ENCODE assay signal across 11 mouse cellular contexts in the genomic region with DNA sequence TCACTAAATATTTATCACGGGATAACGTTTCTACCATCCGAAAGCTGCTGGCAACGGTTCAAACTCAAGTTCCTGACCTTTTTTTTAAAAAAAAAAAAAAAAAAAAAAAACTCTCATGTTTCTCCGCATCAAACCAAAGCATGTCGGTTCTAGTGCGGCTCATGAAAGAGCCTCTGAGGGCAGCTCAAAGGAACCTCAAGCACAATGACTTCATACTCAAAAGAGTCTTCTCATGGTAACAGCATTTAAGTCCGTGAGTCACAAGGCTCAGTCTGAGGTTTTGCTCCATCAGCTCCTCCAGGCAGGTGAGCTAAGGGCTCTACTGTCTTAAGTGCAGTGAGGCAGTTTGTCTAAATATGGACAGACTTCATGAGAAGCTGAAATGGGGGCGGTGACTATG. TPM values are rescaled to one million over a fixed set of nuclear protein-coding genes. Genes with fewer than 3 reads are reported as not detected.
DNase-seq lines count a peak whose midpoint lies in the region; ATAC-seq lines count a peak whose summit lies in the region.
"Had no signal": no experiment of that assay in that cellular context is flagged by ENCODE, and none has a peak within 500 bp of the region (broad histone marks: within the 10 kb centered on the region; RNA-seq: fewer than 3 reads in every experiment).

No protein-coding gene starts in this region.

- H3K4me3 ChIP-seq in kidney, embryonic 16.5 days (ENCODE audit: low read length) = no peak overlapping the region
- no peak overlapping the region for H3K4me3 ChIP-seq in embryonic facial prominence, embryonic 12.5 days
- H3K4me3 ChIP-seq in heart, embryonic 12.5 days = no peak overlapping the region
- H3K4me3 ChIP-seq in midbrain, embryonic 16.5 days (ENCODE audit: low read depth, low read length) = no peak overlapping the region
- H3K4me3 ChIP-seq: midbrain, embryonic 10.5 days had no signal

- H3K9ac ChIP-seq in kidney, embryonic 16.5 days (replicated peaks; ENCODE audit: low read length) = no peak overlapping the region
- no peak overlapping the region for H3K9ac ChIP-seq in embryonic facial prominence, embryonic 12.5 days
- no peak overlapping the region for H3K9ac ChIP-seq in heart, embryonic 12.5 days
- no peak overlapping the region for H3K9ac ChIP-seq in midbrain, embryonic 16.5 days (ENCODE audit: low read depth, low read length)

- no peaks in the 10 kb centered on the region for H3K36me3 ChIP-seq in kidney, embryonic 16.5 days (ENCODE audit: insufficient read depth, low read length)
- H3K36me3 ChIP-seq in embryonic facial prominence, embryonic 12.5 days = no peaks in the 10 kb centered on the region
- no peaks in the 10 kb centered on the region for H3K36me3 ChIP-seq in heart, embryonic 12.5 days
- no peaks in the 10 kb centered on the region for H3K36me3 ChIP-seq in midbrain, embryonic 16.5 days (ENCODE audit: control insufficient read depth, insufficient read depth, low read length)
- H3K36me3 ChIP-seq: midbrain, embryonic 10.5 days had no signal

- H3K4me1 ChIP-seq in kidney, embryonic 16.5 days (ENCODE audit: insufficient read depth, low read length) = peaks cover 13% of the 10 kb centered on the region; the same call in 1 of the 2 replicates
- H3K4me1 ChIP-seq in embryonic facial prominence, embryonic 12.5 days = peaks cover 9% of the 10 kb centered on the region
- peaks cover 12% of the 10 kb centered on the region; the same call in 1 of the 2 replicates for H3K4me1 ChIP-seq in heart, embryonic 12.5 days (replicated peaks)
- peaks cover 2% of the 10 kb centered on the region; the same call in 1 of the 2 replicates for H3K4me1 ChIP-seq in midbrain, embryonic 16.5 days (ENCODE audit: control insufficient read depth, insufficient read depth, low read length)
- H3K4me1 ChIP-seq: midbrain, embryonic 10.5 days had no signal

- 22% methylated on average over 9 of the region's 9 CpGs for WGBS in kidney, embryonic 16.5 days
- 32% methylated on average over 9 of the region's 9 CpGs for WGBS in embryonic facial prominence, embryonic 12.5 days
- WGBS in heart, embryonic 12.5 days = 74% methylated on average over 9 of the region's 9 CpGs
- 45% methylated on average over 9 of the region's 9 CpGs for WGBS in midbrain, embryonic 16.5 days

- no peak overlapping the region for H3K4me2 ChIP-seq in kidney, embryonic 16.5 days (replicated peaks; ENCODE audit: low read depth, low read length)
- no peak overlapping the region for H3K4me2 ChIP-seq in embryonic facial prominence, embryonic 12.5 days (replicated peaks)
- H3K4me2 ChIP-seq in heart, embryonic 12.5 days = no peak overlapping the region
- no peak overlapping the region for H3K4me2 ChIP-seq in midbrain, embryonic 16.5 days (ENCODE audit: low read length)

- ATAC-seq in kidney, embryonic 16.5 days (ENCODE audit: low FRiP score, low TSS enrichment) = no peak; the same call in 1 of the 2 replicates
- no peak for ATAC-seq in embryonic facial prominence, embryonic 12.5 days (ENCODE audit: insufficient number of reproducible peaks, insufficient read depth, low FRiP score, low TSS enrichment)
- ATAC-seq in heart, embryonic 12.5 days (ENCODE audit: insufficient number of reproducible peaks, low FRiP score) = no peak
- no peak for ATAC-seq in midbrain, embryonic 16.5 days

- no peak for DNase-seq in kidney, postnatal 14 days
- peak; percentile 78 for DNase-seq in lung, postnatal 36 days
- peak; percentile 61 for DNase-seq in thymus, postnatal 14 days
- no peak for DNase-seq in right cerebral cortex, postnatal 14 days
- DNase-seq: cerebellum, adult 9-10 months; right cerebral cortex, adult 18-20 months had no signal

- H3K27me3 ChIP-seq in kidney, embryonic 16.5 days (ENCODE audit: insufficient read depth, low read length) = no peaks in the 10 kb centered on the region
- no peaks in the 10 kb centered on the region for H3K27me3 ChIP-seq in embryonic facial prominence, embryonic 12.5 days
- no peaks in the 10 kb centered on the region for H3K27me3 ChIP-seq in heart, embryonic 12.5 days (replicated peaks)
- no peaks in the 10 kb centered on the region for H3K27me3 ChIP-seq in midbrain, embryonic 16.5 days (ENCODE audit: control insufficient read depth, insufficient read depth, low read depth, low read length)

- 0 out of 2 replicates have a peak overlapping the region, but pooled peaks have one; percentile 23 for H3K27ac ChIP-seq in kidney, embryonic 16.5 days (ENCODE audit: low read length)
- H3K27ac ChIP-seq in embryonic facial prominence, embryonic 12.5 days = peak overlapping the region; percentile 31; the same call in 1 of the 2 replicates
- H3K27ac ChIP-seq in heart, embryonic 12.5 days (ENCODE audit: poor library complexity, severe bottlenecking) = no peak overlapping the region
- no peak overlapping the region for H3K27ac ChIP-seq in midbrain, embryonic 16.5 days (ENCODE audit: low read length)
- H3K27ac ChIP-seq: midbrain, embryonic 10.5 days had no signal

- no peaks in the 10 kb centered on the region for H3K9me3 ChIP-seq in kidney, embryonic 16.5 days (ENCODE audit: low read length)
- no peaks in the 10 kb centered on the region for H3K9me3 ChIP-seq in embryonic facial prominence, embryonic 12.5 days
- no peaks in the 10 kb centered on the region for H3K9me3 ChIP-seq in heart, embryonic 12.5 days (replicated peaks)
- H3K9me3 ChIP-seq in midbrain, embryonic 16.5 days (replicated peaks; ENCODE audit: control insufficient read depth, low read length, poor library complexity, severe bottlenecking) = no peaks in the 10 kb centered on the region
- H3K9me3 ChIP-seq: midbrain, embryonic 10.5 days had no signal

RNA-seq across cellular contexts. Expression of a gene that starts 42.3 kb away (rescaled TPM):
- 5.9 and 7.6 TPM in 2 replicates for polyA plus RNA-seq in kidney, embryonic 16.5 days (2015; fragmentation: Nextera tagmentation; extraction: Ambion mirVana)
- 3.5 and 4.6 TPM in 2 replicates for polyA plus RNA-seq in embryonic facial prominence, embryonic 12.5 days (2016; fragmentation: Nextera tagmentation; extraction: Ambion mirVana)
- polyA plus RNA-seq in heart, embryonic 12.5 days (2016; fragmentation: Nextera tagmentation; extraction: Ambion mirVana) = 7.1 and 7.7 TPM in 2 replicates
- polyA plus RNA-seq in midbrain, embryonic 16.5 days (2015; fragmentation: Nextera tagmentation; extraction: Ambion mirVana) = 10.4 and 10.8 TPM in 2 replicates

Comparison
In these comparisons a context has a peak if more than half of its experiments do, and no peak if none do; other contexts are left out.
1. H3K27ac ChIP-seq: peak in kidney, embryonic 16.5 days (single experiment) and embryonic facial prominence, embryonic 12.5 days (single experiment); none in heart, embryonic 12.5 days (single experiment) and midbrain, embryonic 16.5 days (single experiment).
2. DNase-seq: peak in lung, postnatal 36 days (single experiment) and thymus, postnatal 14 days (single experiment); none in kidney, postnatal 14 days (single experiment) and right cerebral cortex, postnatal 14 days (single experiment).